Mouse (Mus musculus): Measurements from ENCODE around the gene Got1.
A peak's percentile ranks its signal among the peaks of the same experiment; 100 is the strongest.

Gene Got1

DNA sequence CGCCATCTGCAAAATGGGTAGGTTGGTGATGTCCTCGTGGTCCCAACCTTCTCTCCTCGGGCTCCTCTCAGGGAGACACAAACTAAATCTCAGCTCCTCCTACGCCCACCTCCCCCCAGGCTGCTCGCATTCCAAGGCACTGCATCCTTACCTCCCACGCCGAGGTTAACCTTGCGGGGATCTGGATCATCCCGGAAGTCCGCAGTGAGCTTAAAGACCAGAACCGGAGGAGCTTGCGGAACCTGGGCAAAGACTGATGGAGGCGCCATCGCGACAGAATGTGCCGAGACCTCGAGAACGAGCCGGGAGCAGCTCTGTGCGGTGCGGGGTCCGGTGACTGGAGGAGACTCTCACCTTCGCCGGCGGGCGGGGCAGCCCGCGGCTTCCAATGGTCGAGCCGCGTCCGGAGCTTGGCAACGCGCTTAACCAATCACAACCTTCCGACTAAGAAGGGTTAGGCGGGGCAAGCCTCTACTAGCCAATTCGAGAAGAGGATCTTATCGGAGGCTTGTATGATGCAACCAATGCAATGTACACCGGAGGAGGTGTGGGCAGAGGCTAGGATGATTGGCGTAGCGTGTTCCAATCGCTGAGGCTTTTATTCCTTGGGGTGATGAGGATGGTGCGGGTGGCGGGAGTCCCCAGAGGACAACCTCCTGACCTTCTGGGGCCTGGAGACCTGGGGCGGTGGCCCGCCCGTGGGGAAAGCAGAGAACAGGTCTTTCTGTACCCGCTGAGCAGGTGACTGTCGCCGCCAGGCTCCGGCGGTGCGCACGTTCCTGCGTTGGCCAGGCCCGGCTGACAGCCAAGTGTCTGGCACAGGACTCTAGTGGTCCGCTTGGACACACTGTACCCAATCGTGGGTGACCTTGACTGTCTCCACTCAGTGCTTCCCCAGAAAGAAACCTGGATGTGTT lies at the start of gene Got1:
TSS of gene Got1 (minus strand) at position 419 of the 917 bp plus-strand sequence.
- peak; percentile 93 for DNase-seq (ENCODE audit: low spot score in 2 of 2)

DNA sequence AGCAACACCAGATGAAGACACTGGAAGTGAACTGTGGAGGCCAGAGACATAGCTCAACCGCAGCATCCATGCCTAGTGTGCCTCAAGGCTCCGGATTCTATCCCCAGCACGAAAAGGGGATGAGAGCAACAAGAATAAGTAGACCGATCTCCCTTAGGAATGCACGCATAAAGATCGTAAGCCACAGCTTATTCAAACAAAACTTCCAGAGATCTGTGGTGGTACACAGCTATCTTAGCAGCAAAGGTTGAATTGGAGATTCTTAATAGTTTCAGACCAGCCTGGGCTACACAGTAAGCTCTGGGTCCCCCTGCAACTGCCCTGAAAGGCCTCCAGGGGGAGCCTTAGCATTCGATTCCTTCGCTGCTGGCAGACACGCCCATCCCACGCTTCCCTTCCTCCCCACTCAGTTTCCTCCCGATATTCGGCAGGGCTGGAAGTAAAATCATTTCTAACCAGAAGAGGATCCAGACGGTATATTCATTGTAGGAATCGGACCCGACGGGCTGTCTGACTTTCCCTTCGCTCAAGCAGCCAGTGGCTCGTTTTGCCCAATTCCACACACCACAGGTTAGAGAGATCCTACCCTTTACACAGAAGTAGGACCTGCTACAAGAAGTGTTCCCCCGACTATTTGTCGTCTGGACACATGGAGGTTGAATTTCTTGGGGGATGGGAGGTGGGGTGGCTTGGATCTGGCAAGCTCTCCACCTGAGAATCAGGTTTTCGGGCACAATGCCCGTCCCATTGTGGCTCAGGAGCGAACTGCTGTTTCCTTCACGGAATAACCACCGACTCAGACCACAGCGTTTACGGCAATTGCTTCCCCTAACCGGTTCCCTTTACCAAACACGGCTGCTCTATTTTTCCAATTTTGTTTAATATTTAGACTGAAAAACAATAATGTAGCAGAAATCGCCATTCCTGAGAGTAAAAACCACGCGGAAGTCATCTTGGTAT lies 46.7 kb upstream of the Got1 start:
- DNase-seq (ENCODE audit: low spot score in 2 of 2): peak; percentile 59 to 72

DNA sequence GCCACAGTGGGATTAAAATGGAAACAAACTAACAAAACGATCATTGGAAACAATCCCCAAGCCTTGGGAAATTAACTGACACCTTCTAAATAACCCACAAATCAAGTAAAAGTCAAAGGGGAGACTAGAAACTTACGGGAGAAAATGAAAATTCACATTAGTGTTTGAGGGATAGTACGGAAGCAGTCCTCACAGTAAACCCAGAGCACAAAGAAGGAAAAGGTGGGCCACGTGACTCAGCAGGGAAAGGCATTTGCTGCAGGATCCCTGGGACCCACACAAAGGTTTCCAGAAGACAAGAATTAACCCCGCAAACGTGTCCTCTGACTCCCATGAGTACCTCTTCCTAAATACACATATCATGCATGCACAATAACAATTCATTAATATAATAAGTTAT lies 44.7 kb upstream of the Got1 start:
- DNase-seq (ENCODE audit: low spot score in 2 of 2): no peak

- no peak for DNase-seq (ENCODE audit: low spot score in 2 of 2)
Observed at GRCm38 (mm10) chr19:43568298-43568697, 43.9 kb upstream of the Got1 start.

GRCm38 (mm10) chr19:43563166-43563565 lies 38.8 kb upstream of the Got1 start:
- no peak for DNase-seq (ENCODE audit: low spot score in 2 of 2)

GRCm38 (mm10) chr19:43561841-43562240 lies 37.4 kb upstream of the Got1 start:
- no peak for DNase-seq (ENCODE audit: low spot score in 2 of 2)

GRCm38 (mm10) chr19:43560244-43560643 lies 35.8 kb upstream of the Got1 start:
- no peak for DNase-seq (ENCODE audit: low spot score in 2 of 2)

GRCm38 (mm10) chr19:43551493-43551890 lies 27.1 kb upstream of the Got1 start:
- no peak for DNase-seq (ENCODE audit: low spot score in 2 of 2)

GRCm38 (mm10) chr19:43550706-43551492 lies 26.5 kb upstream of the Got1 start:
- no peak for DNase-seq (ENCODE audit: low spot score in 2 of 2)

- no peak for DNase-seq (ENCODE audit: low spot score in 2 of 2)
Observed at GRCm38 (mm10) chr19:43548060-43548459, 23.7 kb upstream of the Got1 start.

GRCm38 (mm10) chr19:43546337-43547117 lies 22.1 kb upstream of the Got1 start:
- DNase-seq (ENCODE audit: low spot score in 2 of 2): no peak

GRCm38 (mm10) chr19:43535372-43535771 lies 11.0 kb upstream of the Got1 start:
- DNase-seq (ENCODE audit: low spot score in 2 of 2): no peak

DNA sequence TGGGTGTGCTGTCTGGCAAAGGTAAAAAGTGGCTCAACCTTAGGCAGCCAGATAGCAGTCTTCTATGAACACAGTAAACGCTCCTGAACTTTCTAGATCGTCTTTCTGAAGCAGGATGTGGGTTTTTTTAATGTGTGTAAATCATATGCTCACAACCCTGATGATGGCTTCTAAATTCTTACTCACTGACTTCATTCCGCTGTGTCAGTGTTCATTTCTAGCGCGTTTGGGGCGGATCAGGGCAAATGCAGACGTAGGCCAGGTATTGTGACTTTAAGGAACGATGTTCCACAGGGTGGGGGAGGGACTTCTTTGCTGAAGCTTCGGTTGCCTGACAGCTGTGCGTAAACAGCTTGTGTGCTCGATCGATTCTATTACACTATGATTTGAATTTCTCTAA lies 6.5 kb upstream of the Got1 start:
- DNase-seq (ENCODE audit: low spot score in 2 of 2): no peak

- DNase-seq (ENCODE audit: low spot score in 2 of 2): peak; percentile 60 to 66
Observed at GRCm38 (mm10) chr19:43530197-43530770, 5.9 kb upstream of the Got1 start.

- DNase-seq (ENCODE audit: low spot score in 2 of 2): no peak
Observed at GRCm38 (mm10) chr19:43528056-43528587, 3.7 kb upstream of the Got1 start.

GRCm38 (mm10) chr19:43527131-43527530 lies 2.7 kb upstream of the Got1 start:
- no peak for DNase-seq (ENCODE audit: low spot score in 2 of 2)

GRCm38 (mm10) chr19:43526025-43526424 lies 1.6 kb upstream of the Got1 start:
- no peak for DNase-seq (ENCODE audit: low spot score in 2 of 2)

GRCm38 (mm10) chr19:43525566-43525965 lies 1.2 kb upstream of the Got1 start:
- no peak for DNase-seq (ENCODE audit: low spot score in 2 of 2)

- DNase-seq (ENCODE audit: low spot score in 2 of 2): peak in 1 of 2 experiments; percentile 42
Observed at GRCm38 (mm10) chr19:43525104-43525482, 688 bp upstream of the Got1 start.

GRCm38 (mm10) chr19:43523551-43523950 lies 854 bp downstream of the Got1 start:
- DNase-seq (ENCODE audit: low spot score in 2 of 2): no peak
